Mouse (Mus musculus) bone marrow macrophage, adult 2 months (primary cell): ENCODE measurements around the gene Nr1h5.

Experiments
- CTCF ChIP-seq: IDR thresholded peaks from 2 replicates; pipeline ENCODE4 v1.5.1; 2012; ENCODE audit warnings: low read depth, mild to moderate bottlenecking, low read length, moderate library complexity
- POLR2A ChIP-seq: IDR thresholded peaks from 2 replicates; pipeline ENCODE4 v1.6.1; 2012; ENCODE audit warnings: mild to moderate bottlenecking, low read depth, low read length, borderline replicate concordance

DNA sequence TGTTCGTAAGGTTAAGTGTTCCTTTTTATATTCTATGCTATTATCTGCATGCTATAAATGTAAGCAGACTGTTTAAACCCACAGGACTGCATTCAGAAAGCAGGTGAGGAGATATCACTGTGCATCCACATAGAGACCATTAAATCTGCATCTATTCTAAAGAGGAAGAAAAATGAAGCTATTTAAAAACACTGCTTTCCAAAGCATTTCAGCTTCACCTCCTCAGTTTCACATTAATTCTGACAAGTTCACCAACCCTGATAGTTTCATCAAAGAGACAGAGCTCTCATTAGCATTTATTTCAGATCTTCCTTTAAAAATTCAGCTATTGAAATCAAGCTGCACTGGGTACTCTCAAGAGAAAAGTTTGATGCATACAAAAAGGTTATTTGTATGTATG is 25.8 kb downstream of the Nr1h5 start:
- TF ChIP-seq CTCF (no peak), POLR2A (no peak)
